Mouse (Mus musculus): Measurements from ENCODE around the gene Gm29427. TPM values are rescaled to one million over a fixed set of nuclear protein-coding genes. Genes with fewer than 3 reads are reported as not detected.

The Gm29427 gene
- polyA plus RNA-seq, 1 experiment = not detected

GRCm38 (mm10) chr1:130734452-130734851 is 18.9 kb upstream of the Gm29427 start:
- Histone ChIP-seq H3K4me1 (ENCODE audit: control insufficient read depth, insufficient read depth, low read length) (peaks cover 2% of the 10 kb centered on the region; the same call in 1 of the 2 replicates), H3K4me3 (ENCODE audit: insufficient read depth, low read depth, low read length) (no peak overlapping the region), H3K27ac (ENCODE audit: insufficient read depth, low read depth, low read length) (no peak overlapping the region)
- TF ChIP-seq CTCF (IDR thresholded peaks at IDR 0.05; ENCODE audit: insufficient read depth, low read depth, low read length) (no peak), POLR2A (IDR thresholded peaks at IDR 0.05; ENCODE audit: insufficient read depth, low read depth, low read length) (no peak)
- 43% methylated on average over 5 of the region's 5 CpGs for WGBS

GRCm38 (mm10) chr1:130733671-130734070 is 18.1 kb upstream of the Gm29427 start:
- Histone ChIP-seq H3K27ac (ENCODE audit: insufficient read depth, low read depth, low read length) (no peak overlapping the region), H3K4me3 (ENCODE audit: insufficient read depth, low read depth, low read length) (no peak overlapping the region), H3K4me1 (ENCODE audit: control insufficient read depth, insufficient read depth, low read length) (peaks cover 2% of the 10 kb centered on the region; the same call in 1 of the 2 replicates)
- TF ChIP-seq POLR2A (IDR thresholded peaks at IDR 0.05; ENCODE audit: insufficient read depth, low read depth, low read length) = no peak
- no peak for TF ChIP-seq CTCF (IDR thresholded peaks at IDR 0.05; ENCODE audit: insufficient read depth, low read depth, low read length)
- 41% methylated on average over 4 of the region's 4 CpGs for WGBS

- 90% methylated on average over 13 of the region's 13 CpGs for WGBS
- no peak overlapping the region for H3K27ac ChIP-seq (ENCODE audit: insufficient read depth, low read depth, low read length)
- H3K4me3 ChIP-seq (ENCODE audit: insufficient read depth, low read depth, low read length) = no peak overlapping the region
- peaks cover 2% of the 10 kb centered on the region; the same call in 1 of the 2 replicates for H3K4me1 ChIP-seq (ENCODE audit: control insufficient read depth, insufficient read depth, low read length)
- TF ChIP-seq CTCF (IDR thresholded peaks at IDR 0.05; ENCODE audit: insufficient read depth, low read depth, low read length) (no peak), POLR2A (IDR thresholded peaks at IDR 0.05; ENCODE audit: insufficient read depth, low read depth, low read length) (no peak)
Observed at GRCm38 (mm10) chr1:130732706-130733658, 17.4 kb upstream of the Gm29427 start.

GRCm38 (mm10) chr1:130731741-130732337 is 16.2 kb upstream of the Gm29427 start, which contains the start of gene AA986860:
Gene AA986860 (plus strand): TSS chr1:130731976.
- TF ChIP-seq POLR2A (IDR thresholded peaks at IDR 0.05; ENCODE audit: insufficient read depth, low read depth, low read length) (no peak), CTCF (IDR thresholded peaks at IDR 0.05; ENCODE audit: insufficient read depth, low read depth, low read length) (no peak)
- Histone ChIP-seq H3K4me3 (ENCODE audit: insufficient read depth, low read depth, low read length) (no peak within 1 kb of the TSS), H3K27ac (ENCODE audit: insufficient read depth, low read depth, low read length) (no peak within 1 kb of the TSS), H3K4me1 (ENCODE audit: control insufficient read depth, insufficient read depth, low read length) (peaks cover 2% of the 10 kb centered on the region; the same call in 1 of the 2 replicates)
- WGBS = 22% methylated on average over 10 of the region's 10 CpGs

GRCm38 (mm10) chr1:130729153-130729552 is 13.6 kb upstream of the Gm29427 start, which contains the start of gene Pfkfb2:
Gene Pfkfb2 (minus strand): TSS chr1:130729253.
- H3K4me3 ChIP-seq (ENCODE audit: insufficient read depth, low read depth, low read length) = no peak within 1 kb of the TSS
- TF ChIP-seq CTCF (IDR thresholded peaks at IDR 0.05; ENCODE audit: insufficient read depth, low read depth, low read length) (no peak), POLR2A (IDR thresholded peaks at IDR 0.05; ENCODE audit: insufficient read depth, low read depth, low read length) (no peak)
- H3K4me1 ChIP-seq (ENCODE audit: control insufficient read depth, insufficient read depth, low read length) = peaks cover 2% of the 10 kb centered on the region; the same call in 1 of the 2 replicates
- H3K27ac ChIP-seq (ENCODE audit: insufficient read depth, low read depth, low read length) = no peak within 1 kb of the TSS
- WGBS = 80% methylated on average over 2 of the region's 2 CpGs

GRCm38 (mm10) chr1:130728708-130729107 is 13.1 kb upstream of the Gm29427 start:
- H3K27ac ChIP-seq (ENCODE audit: insufficient read depth, low read depth, low read length) = no peak overlapping the region
- TF ChIP-seq POLR2A (IDR thresholded peaks at IDR 0.05; ENCODE audit: insufficient read depth, low read depth, low read length) (no peak), CTCF (IDR thresholded peaks at IDR 0.05; ENCODE audit: insufficient read depth, low read depth, low read length) (no peak)

GRCm38 (mm10) chr1:130728070-130728469 is 12.5 kb upstream of the Gm29427 start:
- TF ChIP-seq CTCF (IDR thresholded peaks at IDR 0.05; ENCODE audit: insufficient read depth, low read depth, low read length) (no peak), POLR2A (IDR thresholded peaks at IDR 0.05; ENCODE audit: insufficient read depth, low read depth, low read length) (no peak)
- no peak overlapping the region for H3K27ac ChIP-seq (ENCODE audit: insufficient read depth, low read depth, low read length)
- H3K4me1 ChIP-seq (ENCODE audit: control insufficient read depth, insufficient read depth, low read length) = peaks cover 2% of the 10 kb centered on the region; the same call in 1 of the 2 replicates
- 53% methylated on average over 1 of the region's 1 CpGs for WGBS
- H3K4me3 ChIP-seq (ENCODE audit: insufficient read depth, low read depth, low read length) = no peak overlapping the region

More at GRCm38 (mm10) chr1:130728708-130729107, 13.1 kb upstream of the Gm29427 start:
- WGBS = 89% methylated on average over 3 of the region's 3 CpGs
- no peak overlapping the region for H3K4me3 ChIP-seq (ENCODE audit: insufficient read depth, low read depth, low read length)
- peaks cover 2% of the 10 kb centered on the region; the same call in 1 of the 2 replicates for H3K4me1 ChIP-seq (ENCODE audit: control insufficient read depth, insufficient read depth, low read length)

- WGBS = 56% methylated on average over 2 of the region's 2 CpGs
- H3K4me3 ChIP-seq (ENCODE audit: insufficient read depth, low read depth, low read length) = no peak overlapping the region
- H3K4me1 ChIP-seq (ENCODE audit: control insufficient read depth, insufficient read depth, low read length) = no peaks in the 10 kb centered on the region
- TF ChIP-seq CTCF (IDR thresholded peaks at IDR 0.05; ENCODE audit: insufficient read depth, low read depth, low read length) (no peak), POLR2A (IDR thresholded peaks at IDR 0.05; ENCODE audit: insufficient read depth, low read depth, low read length) (no peak)
- H3K27ac ChIP-seq (ENCODE audit: insufficient read depth, low read depth, low read length) = no peak overlapping the region
Observed at GRCm38 (mm10) chr1:130726396-130726795, 10.8 kb upstream of the Gm29427 start.

All from olfactory bulb, adult 2 months (tissue).